Mouse (Mus musculus) lung, adult 2 months (tissue): ENCODE results near the gene Eif3c.

Experiments
- CTCF ChIP-seq: fragments of 200-500 bp; IDR thresholded peaks from 2 replicates; pipeline ENCODE4 v1.5.1; 2011; ENCODE audit warnings: mild to moderate bottlenecking, low read length, control low read depth; ENCODE audit not compliant: insufficient read depth
- POLR2A ChIP-seq: fragments of 200-500 bp; IDR thresholded peaks from 2 replicates; pipeline ENCODE4 v1.6.1; 2011; ENCODE audit warnings: low read depth, mild to moderate bottlenecking, control low read depth, low read length, borderline replicate concordance; ENCODE audit errors: extremely low read depth

DNA sequence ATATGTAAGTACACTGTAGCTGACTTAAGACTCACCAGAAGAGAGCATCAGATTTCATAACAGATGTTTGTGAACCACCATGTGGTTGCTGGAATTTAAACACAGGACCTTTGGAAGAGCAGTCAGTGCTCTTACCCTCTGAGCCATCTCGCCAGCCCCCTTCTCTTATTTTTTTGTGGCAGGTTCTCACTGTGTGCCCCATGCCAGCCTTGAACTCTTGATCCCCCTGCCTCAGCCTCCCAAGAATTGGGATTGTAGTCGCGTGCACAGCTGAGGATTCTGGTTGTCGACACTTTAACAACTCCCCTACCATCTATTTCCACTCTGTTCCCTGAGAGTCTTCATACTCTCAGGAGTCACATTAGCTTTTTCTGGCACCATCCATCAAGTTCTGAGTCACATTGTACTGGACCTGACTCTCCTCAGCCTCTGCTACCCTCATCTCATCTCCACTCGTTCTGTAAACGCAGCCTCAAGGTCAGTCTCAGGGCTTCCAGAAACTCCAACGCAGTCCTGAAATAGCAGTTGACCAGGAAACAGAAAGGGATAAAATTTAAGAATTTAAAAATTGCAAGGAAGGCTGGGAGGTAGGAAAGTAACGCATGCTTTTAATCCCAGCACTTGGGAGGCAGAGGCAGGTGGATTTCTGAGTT, 59.0 kb downstream of the Eif3c start:
- no peak for TF ChIP-seq CTCF
- no peak for TF ChIP-seq POLR2A
